Mouse (Mus musculus): ENCODE measurements around the gene Lrrtm4. TPM values are rescaled to one million over a fixed set of nuclear protein-coding genes. Genes with fewer than 3 reads are reported as not detected.
A peak's percentile ranks its signal among the peaks of the same experiment; 100 is the strongest.

Lrrtm4 gene
- polyA plus RNA-seq, 1 experiment from 2014 or later: 14.8 TPM

DNA sequence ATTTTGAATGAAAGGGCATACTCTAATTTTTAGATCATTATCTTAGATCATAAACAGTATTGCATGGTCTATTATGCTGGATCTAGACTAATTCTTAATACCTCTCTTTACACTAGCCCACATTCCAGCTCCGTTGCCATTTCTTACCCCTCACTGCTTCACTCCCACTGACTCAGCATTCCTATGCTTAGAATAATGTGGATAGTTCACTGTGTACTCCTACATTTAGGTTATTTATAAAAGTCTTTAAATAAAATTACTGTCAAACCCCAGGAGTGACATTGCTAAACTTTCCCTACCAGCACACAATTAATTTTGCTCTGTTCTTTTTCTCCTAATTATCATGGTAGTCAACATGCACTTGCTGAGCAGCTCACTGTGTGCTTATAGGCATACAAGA lies 107.7 kb downstream of the Lrrtm4 start:
- 86% methylated on average over 1 of the region's 1 CpGs for whole genome bisulfite sequencing

DNA sequence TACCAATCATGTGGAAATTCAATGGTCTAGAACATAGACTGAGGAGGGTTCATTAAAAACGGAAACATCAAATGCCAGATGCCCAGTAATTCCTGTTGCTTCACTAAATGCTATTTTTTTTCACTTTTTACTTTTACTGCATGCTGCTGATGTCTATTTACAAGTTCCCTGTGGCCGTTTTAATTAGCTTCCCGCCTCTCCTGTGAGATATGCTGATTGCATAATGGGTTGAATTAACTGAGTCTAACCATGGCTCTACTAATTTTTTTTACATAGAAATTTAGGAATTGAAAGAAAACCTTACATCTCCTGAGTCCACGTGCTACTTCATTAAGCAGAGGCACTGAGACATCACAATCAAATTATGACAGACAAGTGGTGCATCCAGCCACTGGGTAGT lies 143.9 kb downstream of the Lrrtm4 start:
- no peak overlapping the region for H3K27ac ChIP-seq (ENCODE audit: low read depth, low read length)
- H3K4me2 ChIP-seq (ENCODE audit: low read length): no peak overlapping the region
- DNase-seq (ENCODE audit: low spot score) (no peak), ATAC-seq (no peak)
- no peak overlapping the region for H3K9ac ChIP-seq (ENCODE audit: low read length)
- no peaks in the 10 kb centered on the region for H3K27me3 ChIP-seq (replicated peaks; ENCODE audit: control insufficient read depth, insufficient read depth, low read length)
- no peak overlapping the region for H3K4me3 ChIP-seq (ENCODE audit: low read depth, low read length)
- H3K36me3 ChIP-seq (ENCODE audit: control insufficient read depth, insufficient read depth, low read length): no peaks in the 10 kb centered on the region
- H3K4me1 ChIP-seq (ENCODE audit: control insufficient read depth, insufficient read depth, low read length): no peaks in the 10 kb centered on the region; the same call in 1 of the 2 replicates
- H3K9me3 ChIP-seq (replicated peaks; ENCODE audit: control insufficient read depth, low read length): no peaks in the 10 kb centered on the region
- WGBS: 34% methylated on average over 4 of the region's 4 CpGs

More for the DNA sequence above, 107.7 kb downstream of the Lrrtm4 start:
- H3K9me3 ChIP-seq (replicated peaks; ENCODE audit: control insufficient read depth, low read length): no peaks in the 10 kb centered on the region
- H3K27me3 ChIP-seq (replicated peaks; ENCODE audit: control insufficient read depth, insufficient read depth, low read length): no peaks in the 10 kb centered on the region
- no peak overlapping the region for H3K4me3 ChIP-seq (ENCODE audit: low read depth, low read length)
- H3K4me2 ChIP-seq (ENCODE audit: low read length): no peak overlapping the region
- DNase-seq (ENCODE audit: low spot score) (no peak), ATAC-seq (no peak)
- H3K9ac ChIP-seq (ENCODE audit: low read length): no peak overlapping the region
- H3K36me3 ChIP-seq (ENCODE audit: control insufficient read depth, insufficient read depth, low read length): no peaks in the 10 kb centered on the region
- H3K27ac ChIP-seq (ENCODE audit: low read depth, low read length): no peak overlapping the region
- H3K4me1 ChIP-seq (ENCODE audit: control insufficient read depth, insufficient read depth, low read length): no peaks in the 10 kb centered on the region

DNA sequence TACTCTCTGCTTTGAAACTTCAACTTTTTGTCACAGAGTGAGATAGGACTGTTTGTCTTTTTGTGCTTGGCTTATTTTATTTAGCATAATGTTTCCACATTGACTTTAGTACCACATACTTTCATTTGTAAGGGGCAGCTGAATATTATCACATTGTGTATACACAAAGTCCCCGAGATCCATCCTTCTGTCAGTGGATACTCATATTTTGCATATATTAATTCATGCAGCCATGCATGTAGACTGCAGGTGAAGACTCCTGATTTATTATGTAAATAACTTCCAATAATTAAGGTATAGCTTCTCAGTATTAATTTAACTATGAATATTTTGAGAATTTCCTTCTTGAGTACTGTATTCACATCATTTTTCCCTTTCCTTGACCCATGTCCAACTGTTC lies 163.2 kb downstream of the Lrrtm4 start:
- Histone ChIP-seq H3K36me3 (ENCODE audit: control insufficient read depth, insufficient read depth, low read length) (no peaks in the 10 kb centered on the region), H3K4me3 (ENCODE audit: low read depth, low read length) (no peak overlapping the region), H3K9me3 (replicated peaks; ENCODE audit: control insufficient read depth, low read length) (no peaks in the 10 kb centered on the region), H3K27me3 (replicated peaks; ENCODE audit: control insufficient read depth, insufficient read depth, low read length) (no peaks in the 10 kb centered on the region), H3K4me1 (ENCODE audit: control insufficient read depth, insufficient read depth, low read length) (no peaks in the 10 kb centered on the region; the same call in 1 of the 2 replicates), H3K27ac (ENCODE audit: low read depth, low read length) (no peak overlapping the region), H3K4me2 (ENCODE audit: low read length) (no peak overlapping the region), H3K9ac (ENCODE audit: low read length) (no peak overlapping the region)
- ATAC-seq (no peak), DNase-seq (ENCODE audit: low spot score) (no peak)
- 91% methylated on average over 1 of the region's 1 CpGs for WGBS

DNA sequence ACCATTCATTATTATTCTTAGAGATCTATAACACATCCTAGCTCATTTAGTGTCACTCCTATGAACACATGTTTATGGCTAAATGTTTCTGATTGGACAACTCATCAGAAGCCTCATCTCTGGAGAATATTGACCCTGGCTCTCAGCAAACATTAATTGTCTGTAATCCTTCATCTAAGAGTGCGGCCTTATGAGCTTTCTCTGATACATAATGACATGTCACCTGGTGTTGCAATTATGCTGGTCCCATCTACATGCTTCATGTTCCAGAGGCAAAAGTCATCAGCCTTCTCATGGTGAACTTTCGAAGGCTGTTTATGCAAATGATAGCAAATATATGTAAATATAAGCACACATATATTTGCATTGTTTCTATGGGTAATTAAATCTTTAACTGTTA lies 163.7 kb downstream of the Lrrtm4 start:
- no peaks in the 10 kb centered on the region for H3K36me3 ChIP-seq (ENCODE audit: control insufficient read depth, insufficient read depth, low read length)
- H3K4me3 ChIP-seq (ENCODE audit: low read depth, low read length): no peak overlapping the region
- DNase-seq (ENCODE audit: low spot score) (no peak), ATAC-seq (no peak)
- no peak overlapping the region for H3K27ac ChIP-seq (ENCODE audit: low read depth, low read length)
- no peak overlapping the region for H3K9ac ChIP-seq (ENCODE audit: low read length)
- no peaks in the 10 kb centered on the region; the same call in 1 of the 2 replicates for H3K4me1 ChIP-seq (ENCODE audit: control insufficient read depth, insufficient read depth, low read length)
- no peaks in the 10 kb centered on the region for H3K27me3 ChIP-seq (replicated peaks; ENCODE audit: control insufficient read depth, insufficient read depth, low read length)
- no peaks in the 10 kb centered on the region for H3K9me3 ChIP-seq (replicated peaks; ENCODE audit: control insufficient read depth, low read length)
- no peak overlapping the region for H3K4me2 ChIP-seq (ENCODE audit: low read length)
- 85% methylated on average over 2 of the region's 2 CpGs for whole genome bisulfite sequencing

DNA sequence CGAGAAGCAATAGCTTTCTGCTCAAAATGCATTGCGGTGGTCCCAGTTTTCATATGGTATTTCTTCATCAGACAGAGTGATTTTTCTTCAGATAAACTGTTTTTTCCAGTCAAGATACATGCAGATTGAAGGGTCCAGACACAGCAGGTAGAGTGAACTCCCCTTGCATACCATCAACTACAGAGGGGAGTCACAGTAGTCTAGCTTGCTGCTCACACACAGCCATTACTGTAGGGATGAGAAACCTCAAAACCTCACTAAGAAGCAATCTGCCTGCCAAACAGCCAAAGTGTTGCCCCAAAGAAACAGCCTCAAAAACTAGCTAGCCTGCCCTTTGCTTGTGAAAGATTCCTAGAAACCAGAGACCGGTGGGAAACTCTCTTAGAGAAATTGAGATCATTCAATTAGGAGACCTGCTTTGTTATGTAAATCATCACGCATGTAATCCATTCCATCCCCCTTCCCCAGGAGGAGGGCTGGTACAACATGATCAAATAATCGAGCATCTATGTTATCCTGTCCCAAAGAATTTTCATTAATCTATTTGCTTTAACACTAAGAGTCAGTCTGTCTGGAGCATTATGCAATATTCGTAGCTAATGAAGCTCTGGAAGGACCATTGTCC lies 166.9 kb downstream of the Lrrtm4 start:
- Histone ChIP-seq H3K36me3 (ENCODE audit: control insufficient read depth, insufficient read depth, low read length) (no peaks in the 10 kb centered on the region), H3K9ac (ENCODE audit: low read length) (no peak overlapping the region), H3K4me1 (ENCODE audit: control insufficient read depth, insufficient read depth, low read length) (no peaks in the 10 kb centered on the region; the same call in 1 of the 2 replicates), H3K4me2 (ENCODE audit: low read length) (no peak overlapping the region), H3K9me3 (replicated peaks; ENCODE audit: control insufficient read depth, low read length) (no peaks in the 10 kb centered on the region), H3K4me3 (ENCODE audit: low read depth, low read length) (no peak overlapping the region), H3K27me3 (replicated peaks; ENCODE audit: control insufficient read depth, insufficient read depth, low read length) (no peaks in the 10 kb centered on the region), H3K27ac (ENCODE audit: low read depth, low read length) (no peak overlapping the region)
- peak; percentile 52 for DNase-seq (ENCODE audit: low spot score)
- ATAC-seq: peak; percentile 54
- 27% methylated on average over 6 of the region's 6 CpGs for whole genome bisulfite sequencing

DNA sequence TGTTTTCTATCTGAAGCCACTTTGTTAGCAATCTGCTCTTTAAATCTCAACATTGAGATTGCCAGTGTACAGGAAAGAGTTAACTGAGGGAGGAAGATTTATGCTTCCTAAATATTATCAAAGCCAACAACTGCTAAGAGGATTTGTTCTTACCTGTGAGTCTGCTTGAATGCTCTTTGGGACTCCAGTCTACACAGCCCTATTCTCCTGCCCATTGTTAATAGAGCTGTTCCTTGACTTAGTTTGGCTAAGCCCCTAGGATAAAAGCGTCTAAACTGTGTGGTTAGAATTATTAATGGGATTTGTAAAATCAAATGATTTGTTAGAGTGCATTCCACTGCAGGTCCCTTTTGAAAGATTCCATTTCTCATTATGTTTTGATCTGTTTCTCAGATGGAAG lies 168.1 kb downstream of the Lrrtm4 start:
- no peaks in the 10 kb centered on the region for H3K36me3 ChIP-seq (ENCODE audit: control insufficient read depth, insufficient read depth, low read length)
- 16% methylated on average over 1 of the region's 1 CpGs for WGBS
- H3K4me2 ChIP-seq (ENCODE audit: low read length): no peak overlapping the region
- DNase-seq (ENCODE audit: low spot score): no peak
- no peaks in the 10 kb centered on the region; the same call in 1 of the 2 replicates for H3K4me1 ChIP-seq (ENCODE audit: control insufficient read depth, insufficient read depth, low read length)
- no peak overlapping the region for H3K9ac ChIP-seq (ENCODE audit: low read length)
- ATAC-seq: no peak
- no peaks in the 10 kb centered on the region for H3K27me3 ChIP-seq (replicated peaks; ENCODE audit: control insufficient read depth, insufficient read depth, low read length)
- no peaks in the 10 kb centered on the region for H3K9me3 ChIP-seq (replicated peaks; ENCODE audit: control insufficient read depth, low read length)
- no peak overlapping the region for H3K27ac ChIP-seq (ENCODE audit: low read depth, low read length)
- no peak overlapping the region for H3K4me3 ChIP-seq (ENCODE audit: low read depth, low read length)

DNA sequence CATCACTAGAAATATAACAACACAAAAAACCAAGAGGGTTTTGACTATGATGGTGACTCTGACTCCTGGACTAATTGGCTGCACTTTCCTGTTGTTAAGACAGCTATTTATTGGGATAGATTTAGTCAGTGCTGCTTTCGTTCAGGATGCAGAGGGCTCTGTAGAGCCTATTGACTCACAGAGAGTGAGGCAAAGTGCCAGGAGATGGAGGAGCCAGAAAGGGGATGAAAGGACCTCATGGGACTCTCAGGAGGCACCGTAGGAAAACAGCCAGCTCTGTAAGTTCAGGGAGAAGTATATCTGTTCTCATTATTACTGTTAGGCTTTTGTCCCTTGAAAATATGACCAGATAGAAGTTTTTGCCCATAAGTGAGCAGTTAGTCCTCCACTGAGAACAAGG lies 190.8 kb downstream of the Lrrtm4 start:
- Histone ChIP-seq H3K4me2 (ENCODE audit: low read length) (no peak overlapping the region), H3K36me3 (ENCODE audit: control insufficient read depth, insufficient read depth, low read length) (no peaks in the 10 kb centered on the region), H3K27me3 (replicated peaks; ENCODE audit: control insufficient read depth, insufficient read depth, low read length) (no peaks in the 10 kb centered on the region), H3K9ac (ENCODE audit: low read length) (no peak overlapping the region), H3K4me1 (ENCODE audit: control insufficient read depth, insufficient read depth, low read length) (no peaks in the 10 kb centered on the region; the same call in 1 of the 2 replicates), H3K9me3 (replicated peaks; ENCODE audit: control insufficient read depth, low read length) (no peaks in the 10 kb centered on the region), H3K4me3 (ENCODE audit: low read depth, low read length) (no peak overlapping the region), H3K27ac (ENCODE audit: low read depth, low read length) (no peak overlapping the region)
- peak; percentile 71 for DNase-seq (ENCODE audit: low spot score)
- WGBS: 12% methylated on average over 2 of the region's 2 CpGs
- ATAC-seq: peak; percentile 65

DNA sequence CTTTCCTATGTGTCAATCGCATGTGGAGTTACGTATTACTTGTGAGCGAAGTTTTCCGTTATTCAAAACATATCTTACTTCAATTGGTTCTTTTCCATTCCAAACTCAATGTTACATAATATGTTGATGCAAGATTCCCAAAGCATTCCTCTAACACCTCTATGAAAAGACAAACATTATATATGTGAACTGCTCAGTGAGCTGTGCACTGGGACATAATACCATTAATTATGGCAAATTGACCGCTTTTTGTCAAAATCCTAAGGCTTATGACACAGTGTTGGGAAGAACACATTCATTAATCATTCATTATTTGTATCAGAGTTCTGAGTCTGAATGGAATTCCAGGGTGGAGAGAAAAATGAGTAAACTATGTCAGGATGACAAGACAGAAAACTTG lies 191.6 kb downstream of the Lrrtm4 start:
- Histone ChIP-seq H3K27ac (ENCODE audit: low read depth, low read length) (no peak overlapping the region), H3K27me3 (replicated peaks; ENCODE audit: control insufficient read depth, insufficient read depth, low read length) (no peaks in the 10 kb centered on the region), H3K4me2 (ENCODE audit: low read length) (no peak overlapping the region), H3K9ac (ENCODE audit: low read length) (no peak overlapping the region), H3K4me3 (ENCODE audit: low read depth, low read length) (no peak overlapping the region), H3K4me1 (ENCODE audit: control insufficient read depth, insufficient read depth, low read length) (no peaks in the 10 kb centered on the region; the same call in 1 of the 2 replicates), H3K36me3 (ENCODE audit: control insufficient read depth, insufficient read depth, low read length) (no peaks in the 10 kb centered on the region), H3K9me3 (replicated peaks; ENCODE audit: control insufficient read depth, low read length) (no peaks in the 10 kb centered on the region)
- ATAC-seq (0 out of 2 replicates have a peak, but pooled peaks have one; percentile 15), DNase-seq (ENCODE audit: low spot score) (no peak)
- WGBS: 61% methylated on average over 5 of the region's 5 CpGs

DNA sequence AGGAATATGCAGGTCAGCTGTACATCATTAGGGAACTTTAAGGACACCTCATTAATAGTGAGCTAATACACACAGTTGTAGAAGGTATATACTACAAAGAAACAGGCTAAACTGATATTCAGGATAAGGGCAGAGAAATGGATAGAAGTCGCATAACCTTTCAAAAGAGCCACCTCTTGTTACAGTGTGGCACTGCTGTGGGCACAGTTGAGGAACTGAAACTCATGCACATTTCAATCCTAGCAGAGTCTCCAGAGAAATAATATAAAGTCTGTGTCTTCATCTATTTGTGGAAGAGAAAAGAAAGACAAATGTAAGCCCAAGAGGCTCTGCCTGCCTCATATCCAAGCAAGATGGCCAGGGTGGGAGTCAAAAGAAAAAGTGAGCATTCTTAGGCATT lies 242.9 kb downstream of the Lrrtm4 start:
- H3K4me3 ChIP-seq (ENCODE audit: low read depth, low read length): no peak overlapping the region
- H3K4me1 ChIP-seq (ENCODE audit: control insufficient read depth, insufficient read depth, low read length): no peaks in the 10 kb centered on the region
- no peak overlapping the region for H3K4me2 ChIP-seq (ENCODE audit: low read length)
- H3K36me3 ChIP-seq (ENCODE audit: control insufficient read depth, insufficient read depth, low read length): no peaks in the 10 kb centered on the region
- no peak overlapping the region for H3K27ac ChIP-seq (ENCODE audit: low read depth, low read length)
- no peaks in the 10 kb centered on the region for H3K9me3 ChIP-seq (replicated peaks; ENCODE audit: control insufficient read depth, low read length)
- H3K27me3 ChIP-seq (replicated peaks; ENCODE audit: control insufficient read depth, insufficient read depth, low read length): no peaks in the 10 kb centered on the region
- WGBS: 94% methylated on average over 1 of the region's 1 CpGs
- ATAC-seq: 0 out of 2 replicates have a peak, but pooled peaks have one; percentile 48
- DNase-seq (ENCODE audit: low spot score): no peak
- no peak overlapping the region for H3K9ac ChIP-seq (ENCODE audit: low read length)

All from forebrain, embryonic 14.5 days (tissue).